Mouse (Mus musculus) lung, embryonic 16.5 days (tissue): ENCODE measurements around the gene Spry2. TPM values are rescaled to one million over a fixed set of nuclear protein-coding genes. Genes with fewer than 3 reads are reported as not detected.
A peak's percentile ranks its signal among the peaks of the same experiment; 100 is the strongest.

ENCODE experiments used
- ATAC-seq: fragments of 200-750 bp; cut with Nextera tagmentation; 2 replicates; pipeline ENCODE4 v1.8.0; 2017; ENCODE audit warnings: low read depth, mild to moderate bottlenecking, moderate library complexity
- H3K27ac ChIP-seq: fragments of 300-500 bp; sonication (generic); 2 replicates; pipeline ENCODE4 v1.5.1; 2014; ENCODE audit warnings: mild to moderate bottlenecking, control low read depth, low read length
- H3K27me3 ChIP-seq: fragments of 300-500 bp; sonication (generic); 2 replicates; pipeline ENCODE4 v1.6.1; 2014; ENCODE audit warnings: low read depth, low read length, mixed read lengths; ENCODE audit not compliant: control insufficient read depth, insufficient read depth
- H3K36me3 ChIP-seq: fragments of 300-500 bp; sonication (generic); 2 replicates; pipeline ENCODE4 v1.6.1; 2014; ENCODE audit warnings: low read length; ENCODE audit not compliant: control insufficient read depth, insufficient read depth
- H3K4me1 ChIP-seq: fragments of 300-500 bp; sonication (generic); replicated peaks from 2 replicates; pipeline ENCODE4 v1.6.1; 2014; ENCODE audit warnings: low read length, mixed read lengths; ENCODE audit not compliant: control insufficient read depth, insufficient read depth
- H3K4me2 ChIP-seq: fragments of 300-500 bp; sonication (generic); 2 replicates; pipeline ENCODE4 v1.6.1; 2014; ENCODE audit warnings: low read depth, low read length, control low read depth
- H3K4me3 ChIP-seq: fragments of 300-500 bp; sonication (generic); 2 replicates; pipeline ENCODE4 v1.5.1; 2014; ENCODE audit warnings: mild to moderate bottlenecking, low read length, control low read depth
- H3K9ac ChIP-seq: fragments of 300-500 bp; sonication (generic); 2 replicates; pipeline ENCODE4 v1.6.1; 2014; ENCODE audit warnings: low read length, control low read depth
- H3K9me3 ChIP-seq: fragments of 300-500 bp; sonication (generic); 2 replicates; pipeline ENCODE4 v1.6.1; 2016; ENCODE audit warnings: low read length; ENCODE audit not compliant: control insufficient read depth
- WGBS: fragments of 180-500 bp; shearing (Covaris S2); extraction: QIAGEN DNeasy Blood & Tissue Kit; methylation state at CpG from one replicate; pipeline ENCODE4 v1.1.7; 2014; 5-methylcytosine and 5-hydroxymethylcytosine counted together
- polyA plus RNA-seq: library from polyadenylated mRNA; unstranded; fragments of >200 nt; fragmentation: Nextera tagmentation; extraction: Ambion mirVana; gene quantifications from 2 replicates; pipeline ENCODE4 v1.2.1, GENCODE M21; 2015

The Spry2 gene
- polyA plus RNA-seq, 1 experiment from 2014 or later = 61.7 TPM

GRCm38 (mm10) chr14:105907216-105907615, 10.6 kb upstream of the Spry2 start:
- no peak overlapping the region for H3K27ac ChIP-seq
- H3K4me2 ChIP-seq = no peak overlapping the region
- no peak overlapping the region for H3K4me3 ChIP-seq
- 56% methylated on average over 6 of the region's 6 CpGs for WGBS
- no peaks in the 10 kb centered on the region for H3K27me3 ChIP-seq
- H3K4me1 ChIP-seq = no peaks in the 10 kb centered on the region
- H3K9ac ChIP-seq = no peak overlapping the region
- ATAC-seq = no peak
- no peaks in the 10 kb centered on the region for H3K36me3 ChIP-seq
- no peaks in the 10 kb centered on the region for H3K9me3 ChIP-seq

- no peaks in the 10 kb centered on the region for H3K4me1 ChIP-seq
- whole genome bisulfite sequencing = 79% methylated on average over 5 of the region's 5 CpGs
These were observed 9.3 kb upstream of the Spry2 start for GRCm38 (mm10) chr14:105905935-105906334.

GRCm38 (mm10) chr14:105905509-105905908, 8.9 kb upstream of the Spry2 start:
- Histone ChIP-seq H3K9ac (no peak overlapping the region), H3K4me1 (no peaks in the 10 kb centered on the region), H3K27ac (no peak overlapping the region), H3K9me3 (no peaks in the 10 kb centered on the region), H3K4me2 (no peak overlapping the region), H3K27me3 (no peaks in the 10 kb centered on the region), H3K4me3 (no peak overlapping the region), H3K36me3 (no peaks in the 10 kb centered on the region)
- 92% methylated on average over 4 of the region's 4 CpGs for WGBS
- no peak for ATAC-seq

More at GRCm38 (mm10) chr14:105905935-105906334, 9.3 kb upstream of the Spry2 start:
- Histone ChIP-seq H3K9me3 (no peaks in the 10 kb centered on the region), H3K9ac (no peak overlapping the region), H3K36me3 (no peaks in the 10 kb centered on the region), H3K27me3 (no peaks in the 10 kb centered on the region), H3K27ac (no peak overlapping the region), H3K4me3 (no peak overlapping the region), H3K4me2 (no peak overlapping the region)
- ATAC-seq = no peak

GRCm38 (mm10) chr14:105902807-105903206, 6.2 kb upstream of the Spry2 start:
- Histone ChIP-seq H3K9ac (no peak overlapping the region), H3K27ac (no peak overlapping the region), H3K36me3 (no peaks in the 10 kb centered on the region), H3K9me3 (no peaks in the 10 kb centered on the region), H3K4me2 (no peak overlapping the region), H3K27me3 (no peaks in the 10 kb centered on the region), H3K4me1 (peaks cover 3% of the 10 kb centered on the region; the same call in 1 of the 2 replicates), H3K4me3 (no peak overlapping the region)
- WGBS = 87% methylated on average over 7 of the region's 7 CpGs
- no peak for ATAC-seq

GRCm38 (mm10) chr14:105900841-105901240, 4.2 kb upstream of the Spry2 start:
- no peaks in the 10 kb centered on the region for H3K27me3 ChIP-seq
- H3K9me3 ChIP-seq = no peaks in the 10 kb centered on the region
- H3K4me2 ChIP-seq = no peak overlapping the region
- H3K4me1 ChIP-seq = peaks cover 3% of the 10 kb centered on the region; the same call in 1 of the 2 replicates
- 55% methylated on average over 3 of the region's 3 CpGs for WGBS
- no peak for ATAC-seq
- H3K27ac ChIP-seq = no peak overlapping the region
- H3K4me3 ChIP-seq = no peak overlapping the region
- no peak overlapping the region for H3K9ac ChIP-seq
- no peaks in the 10 kb centered on the region for H3K36me3 ChIP-seq

GRCm38 (mm10) chr14:105899116-105899515, 2.5 kb upstream of the Spry2 start:
- H3K9ac ChIP-seq = peak overlapping the region; percentile 92
- H3K4me3 ChIP-seq = peak overlapping the region; percentile 92
- no peaks in the 10 kb centered on the region for H3K27me3 ChIP-seq
- ATAC-seq = no peak
- H3K36me3 ChIP-seq = no peaks in the 10 kb centered on the region
- H3K27ac ChIP-seq = peak overlapping the region; percentile 100
- 4% methylated on average over 11 of the region's 11 CpGs for WGBS
- peaks cover 3% of the 10 kb centered on the region; the same call in 1 of the 2 replicates for H3K4me1 ChIP-seq
- H3K4me2 ChIP-seq = peak overlapping the region; percentile 72
- no peaks in the 10 kb centered on the region for H3K9me3 ChIP-seq

- Histone ChIP-seq H3K36me3 (no peaks in the 10 kb centered on the region), H3K9ac (peak overlapping the region; percentile 92), H3K27me3 (no peaks in the 10 kb centered on the region), H3K4me3 (peak overlapping the region; percentile 92), H3K9me3 (no peaks in the 10 kb centered on the region), H3K27ac (peak overlapping the region; percentile 100), H3K4me2 (peak overlapping the region; percentile 72), H3K4me1 (peaks cover 8% of the 10 kb centered on the region; the same call in 1 of the 2 replicates)
- WGBS = under 1% methylated on average over 58 of the region's 58 CpGs
- peak; percentile 7; the same call in 1 of the 2 replicates for ATAC-seq
These were observed 1.9 kb upstream of the Spry2 start for GRCm38 (mm10) chr14:105898266-105899111.

GRCm38 (mm10) chr14:105897569-105898101, 1.0 kb upstream of the Spry2 start:
- peak overlapping the region; percentile 100 for H3K27ac ChIP-seq
- no peaks in the 10 kb centered on the region for H3K27me3 ChIP-seq
- H3K36me3 ChIP-seq = peaks cover 6% of the 10 kb centered on the region; the same call in 1 of the 2 replicates
- H3K9me3 ChIP-seq = no peaks in the 10 kb centered on the region
- peak; percentile 39 for ATAC-seq
- H3K4me3 ChIP-seq = peak overlapping the region; percentile 92
- peak overlapping the region; percentile 72 for H3K4me2 ChIP-seq
- peaks cover 15% of the 10 kb centered on the region for H3K4me1 ChIP-seq
- peak overlapping the region; percentile 92 for H3K9ac ChIP-seq
- WGBS = 0% methylated on average over 23 of the region's 28 CpGs

- H3K4me2 ChIP-seq = peak overlapping the region; percentile 72
- H3K4me1 ChIP-seq = peaks cover 23% of the 10 kb centered on the region
- no peaks in the 10 kb centered on the region for H3K9me3 ChIP-seq
- peaks cover 7% of the 10 kb centered on the region; the same call in 1 of the 2 replicates for H3K36me3 ChIP-seq
- peak overlapping the region; percentile 100 for H3K27ac ChIP-seq
- H3K4me3 ChIP-seq = peak overlapping the region; percentile 92
- no peaks in the 10 kb centered on the region for H3K27me3 ChIP-seq
- WGBS = under 1% methylated on average over 50 of the region's 50 CpGs
- ATAC-seq = no peak
- peak overlapping the region; percentile 92 for H3K9ac ChIP-seq
These were observed 513 bp downstream of the Spry2 start for GRCm38 (mm10) chr14:105895961-105896651.
